Mouse (Mus musculus) cortical plate, adult 2 months (tissue): Measurements from ENCODE around the gene Rassf8.

ENCODE experiments used
- CTCF ChIP-seq: fragments of 200-500 bp; IDR thresholded peaks from 2 replicates; pipeline ENCODE4 v1.5.1; 2011; ENCODE audit warnings: mild to moderate bottlenecking, control low read depth, low read length; ENCODE audit not compliant: insufficient read depth; ENCODE audit errors: extremely low read depth
- POLR2A ChIP-seq: fragments of 200-500 bp; IDR thresholded peaks from 2 replicates; pipeline ENCODE4 v1.6.1; 2011; ENCODE audit warnings: mild to moderate bottlenecking, low read length, control low read depth; ENCODE audit not compliant: insufficient read depth; ENCODE audit errors: extremely low read depth

DNA sequence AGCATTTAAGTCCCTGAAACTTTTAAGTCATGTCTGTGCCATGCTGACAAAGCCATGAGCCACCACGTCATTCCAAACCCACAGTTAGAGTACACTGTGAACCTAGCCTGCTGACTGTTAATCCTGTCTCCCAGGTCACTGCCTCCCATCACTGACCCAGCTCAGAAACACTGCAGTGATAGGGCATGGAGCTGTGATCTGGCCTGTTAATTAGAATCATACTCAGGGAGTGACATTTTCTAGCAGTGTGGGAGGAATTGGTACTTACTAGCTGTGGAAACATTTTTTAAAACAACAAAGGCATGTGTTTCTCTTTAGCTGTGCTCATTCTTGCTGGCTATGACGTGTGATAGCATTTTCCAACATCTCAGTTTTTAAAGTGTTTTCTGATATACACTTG lies 35.4 kb downstream of the Rassf8 start:
- TF ChIP-seq CTCF (no peak), POLR2A (no peak)
